ENCODE assay signal across 21 mouse cellular contexts in genomic region chr4:23591593-23591992, GRCm38 (mm10).
"Had no signal": no experiment of that assay in that cellular context is flagged by ENCODE, and none has a peak within 500 bp of the region (broad histone marks: within the 10 kb centered on the region; RNA-seq: fewer than 3 reads in every experiment).

No protein-coding gene starts in this region.

- H3K36me3 ChIP-seq: liver, embryonic 12.5 days; neural tube, embryonic 12.5 days had no signal

- H3K27me3 ChIP-seq: liver, embryonic 12.5 days; megakaryocyte, embryonic 14.5 days; neural tube, embryonic 12.5 days had no signal

- H3K9me3 ChIP-seq: liver, embryonic 12.5 days; megakaryocyte, embryonic 14.5 days; neural tube, embryonic 12.5 days had no signal

- H3K4me3 ChIP-seq: liver, embryonic 12.5 days; megakaryocyte, embryonic 14.5 days; myocyte; neural tube, embryonic 12.5 days had no signal

- ATAC-seq: liver, embryonic 12.5 days; midbrain, embryonic 16.5 days had no signal

- H3K9ac ChIP-seq: liver, embryonic 12.5 days; liver, embryonic 14.5 days; lung, embryonic 14.5 days; neural tube, embryonic 12.5 days had no signal

- DNase-seq: lung, adult 18-20 months; lung, embryonic 14.5 days; lung, postnatal 14 days; lung, postnatal 36 days; midbrain, embryonic 14.5 days; retina, postnatal 1 day; right cerebral cortex, adult 18-20 months; right cerebral cortex, postnatal 25 days; right cerebral cortex, postnatal 4 days; spleen, adult 18-20 months; thymus, adult 18-20 months; thymus, postnatal 14 days; thymus, postnatal 36 days had no signal

- H3K4me1 ChIP-seq: liver, embryonic 12.5 days; megakaryocyte, embryonic 14.5 days had no signal

- H3K27ac ChIP-seq: liver, embryonic 12.5 days; liver, embryonic 14.5 days; macrophage; neural tube, embryonic 12.5 days had no signal

- H3K4me2 ChIP-seq: liver, embryonic 12.5 days; lung, embryonic 14.5 days; midbrain, embryonic 11.5 days; neural tube, embryonic 12.5 days had no signal
